Mouse (Mus musculus) stomach, embryonic 14.5 days (tissue): ENCODE measurements around the gene Olfr639. TPM values are rescaled to one million over a fixed set of nuclear protein-coding genes. Genes with fewer than 3 reads are reported as not detected.

Experiments used
- ATAC-seq: fragments of 200-750 bp; cut with Nextera tagmentation; 2 replicates; pipeline ENCODE4 v1.8.0; 2017; ENCODE audit warnings: low read depth, moderate TSS enrichment; ENCODE audit not compliant: insufficient number of reproducible peaks, insufficient read depth, low FRiP score
- H3K27ac ChIP-seq: fragments of 300-500 bp; sonication (generic); 2 replicates; pipeline ENCODE4 v1.5.1; 2014; ENCODE audit warnings: mild to moderate bottlenecking, low read length, moderate library complexity, mixed read lengths
- H3K27me3 ChIP-seq: fragments of 300-500 bp; sonication (generic); 2 replicates; pipeline ENCODE4 v1.6.1; 2014; ENCODE audit warnings: low read length, control low read depth, mixed read lengths; ENCODE audit not compliant: control insufficient read depth, insufficient read depth
- H3K36me3 ChIP-seq: fragments of 300-500 bp; sonication (generic); 2 replicates; pipeline ENCODE4 v1.6.1; 2014; ENCODE audit warnings: mild to moderate bottlenecking, control low read depth, low read length, moderate library complexity, mixed read lengths; ENCODE audit not compliant: control insufficient read depth, insufficient read depth
- H3K4me1 ChIP-seq: fragments of 300-500 bp; sonication (generic); 2 replicates; pipeline ENCODE4 v1.6.1; 2014; ENCODE audit warnings: low read length, control low read depth, mixed read lengths; ENCODE audit not compliant: control insufficient read depth, insufficient read depth
- H3K4me2 ChIP-seq: fragments of 300-500 bp; sonication (generic); replicated peaks from 2 replicates; pipeline ENCODE4 v1.6.1; 2014; ENCODE audit warnings: low read depth, low read length, control low read depth
- H3K4me3 ChIP-seq: fragments of 300-500 bp; sonication (generic); 2 replicates; pipeline ENCODE4 v1.5.1; 2014; ENCODE audit warnings: low read depth, low read length, control low read depth
- H3K9ac ChIP-seq: fragments of 300-500 bp; sonication (generic); replicated peaks from 2 replicates; pipeline ENCODE4 v1.6.1; 2014; ENCODE audit warnings: low read depth, mild to moderate bottlenecking, control low read depth, low read length, moderate library complexity, mixed read lengths
- H3K9me3 ChIP-seq: fragments of 300-500 bp; sonication (generic); 2 replicates; pipeline ENCODE4 v1.6.1; 2016; ENCODE audit warnings: low read depth, low read length, control low read depth; ENCODE audit not compliant: control insufficient read depth
- WGBS: fragments of 180-500 bp; shearing (Covaris S2); extraction: QIAGEN DNeasy Blood & Tissue Kit; methylation state at CpG from one replicate; pipeline ENCODE4 v1.1.7; 2014; 5-methylcytosine and 5-hydroxymethylcytosine counted together
- polyA plus RNA-seq: library from polyadenylated mRNA; unstranded; fragments of >200 nt; fragmentation: Nextera tagmentation; extraction: Ambion mirVana; gene quantifications from 2 replicates; pipeline ENCODE4 v1.2.1, GENCODE M21; 2014

Gene Olfr639
- polyA plus RNA-seq, result 0.03 TPM in 1 of 2 replicates, not detected in the other

DNA sequence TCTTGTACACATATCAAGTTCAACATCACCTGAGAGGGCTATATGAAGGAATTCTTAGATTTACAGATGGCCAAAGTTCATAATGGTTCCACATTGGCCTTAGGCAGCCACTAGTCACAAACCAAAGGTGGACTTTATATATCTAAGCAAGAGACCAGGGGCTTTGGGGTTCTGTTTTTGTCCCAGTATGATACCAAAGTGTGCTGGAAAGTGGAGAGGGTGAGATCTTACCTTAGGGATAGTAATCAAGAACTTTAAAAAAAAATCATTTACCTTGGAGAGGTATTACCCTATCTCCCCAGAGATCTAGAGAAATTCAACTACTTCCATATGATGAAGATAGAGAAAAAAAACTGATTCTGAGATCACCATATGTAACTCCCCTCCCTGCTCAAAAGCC is at the start of gene Olfr639:
Olfr639 (minus strand) TSS at position 101 of the 400 bp plus-strand sequence.
- Histone ChIP-seq H3K9ac (no peak within 1 kb of the TSS), H3K27ac (no peak within 1 kb of the TSS), H3K4me3 (no peak within 1 kb of the TSS), H3K4me1 (no peaks in the 10 kb centered on the region), H3K9me3 (no peaks in the 10 kb centered on the region), H3K27me3 (no peaks in the 10 kb centered on the region), H3K4me2 (no peak within 1 kb of the TSS), H3K36me3 (no peaks in the 10 kb centered on the region)
- ATAC-seq, result no peak

DNA sequence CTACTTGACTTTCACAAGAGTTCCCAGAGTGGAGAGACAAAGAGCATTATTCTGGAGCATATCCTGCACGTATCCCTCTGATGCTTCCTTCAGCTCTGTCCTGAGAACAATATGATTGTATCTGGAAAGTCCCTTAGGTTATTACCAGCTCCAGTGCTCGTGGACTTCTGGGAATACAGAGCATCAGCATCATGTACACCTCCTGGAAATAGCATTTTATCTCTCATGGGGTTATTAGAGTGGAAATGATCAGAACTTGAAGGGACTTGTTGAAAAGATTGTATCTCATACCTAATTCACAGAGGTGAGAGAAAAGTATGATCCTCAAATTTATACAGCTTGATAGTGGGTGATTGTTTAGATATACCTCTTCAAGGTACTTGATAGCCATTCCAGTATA is 44.2 kb upstream of the Olfr639 start, which contains the start of gene 4930516K23Rik:
4930516K23Rik (minus strand) TSS at position 101 of the 400 bp plus-strand sequence.
- H3K4me1 ChIP-seq, result no peaks in the 10 kb centered on the region
- no peak within 1 kb of the TSS for H3K4me2 ChIP-seq
- no peak within 1 kb of the TSS for H3K9ac ChIP-seq
- 56% methylated on average over 2 of the region's 2 CpGs for WGBS
- ATAC-seq, result no peak
- H3K27me3 ChIP-seq, result no peaks in the 10 kb centered on the region
- no peaks in the 10 kb centered on the region for H3K36me3 ChIP-seq
- no peak within 1 kb of the TSS for H3K4me3 ChIP-seq
- no peaks in the 10 kb centered on the region for H3K9me3 ChIP-seq
- no peak within 1 kb of the TSS for H3K27ac ChIP-seq

DNA sequence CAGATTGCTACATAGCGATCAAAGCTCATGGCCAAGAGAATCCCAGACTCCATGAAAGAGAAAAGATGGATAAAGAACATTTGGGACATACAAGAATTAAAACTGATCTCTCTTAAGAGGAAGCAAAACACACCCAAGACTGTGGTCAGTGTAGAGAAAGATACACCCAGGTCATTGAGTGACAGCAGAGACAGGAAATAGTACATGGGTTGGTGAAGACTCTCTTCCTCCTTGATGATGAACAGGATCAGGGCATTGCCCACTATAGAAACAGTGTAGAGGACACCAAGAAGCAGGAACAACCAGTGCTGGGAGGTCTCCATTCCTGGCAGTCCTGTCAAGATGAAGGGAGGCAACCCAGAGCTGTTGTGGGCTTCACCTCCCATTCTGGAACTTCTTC is 42.1 kb upstream of the Olfr639 start:
- Histone ChIP-seq H3K36me3 (no peaks in the 10 kb centered on the region), H3K4me2 (no peak overlapping the region), H3K9me3 (no peaks in the 10 kb centered on the region), H3K4me1 (no peaks in the 10 kb centered on the region), H3K27me3 (no peaks in the 10 kb centered on the region), H3K4me3 (no peak overlapping the region), H3K9ac (no peak overlapping the region), H3K27ac (no peak overlapping the region)
- 100% methylated on average over 1 of the region's 1 CpGs for WGBS
- ATAC-seq, result no peak

DNA sequence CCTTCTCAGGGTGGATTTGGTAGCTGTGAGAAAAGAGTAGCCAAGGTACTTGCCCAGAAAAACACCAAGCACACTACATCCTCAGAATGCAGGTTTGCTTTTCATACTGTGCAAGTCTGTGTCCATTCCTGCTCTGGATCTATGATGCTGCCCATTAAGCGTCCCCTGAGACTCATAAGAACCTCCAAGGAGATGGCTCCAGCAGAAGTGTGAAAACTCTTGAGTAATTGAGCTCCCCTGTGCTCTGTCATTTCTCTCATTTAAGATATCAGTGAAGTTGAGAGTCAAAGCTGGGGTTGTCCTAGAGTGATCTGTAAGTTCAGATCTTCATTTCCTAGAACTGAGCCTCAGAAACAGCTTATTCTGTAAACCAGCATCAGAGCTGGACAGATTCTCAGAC is 35.5 kb upstream of the Olfr639 start, which contains the start of gene Olfr642:
Olfr642 (minus strand) TSS at position 101 of the 400 bp plus-strand sequence.
- H3K4me2 ChIP-seq, result no peak within 1 kb of the TSS
- H3K27ac ChIP-seq, result no peak within 1 kb of the TSS
- H3K4me1 ChIP-seq, result no peaks in the 10 kb centered on the region
- no peaks in the 10 kb centered on the region for H3K36me3 ChIP-seq
- WGBS, result 74% methylated on average over 1 of the region's 1 CpGs
- ATAC-seq, result no peak
- H3K9me3 ChIP-seq, result no peaks in the 10 kb centered on the region
- H3K4me3 ChIP-seq, result no peak within 1 kb of the TSS
- no peak within 1 kb of the TSS for H3K9ac ChIP-seq
- no peaks in the 10 kb centered on the region for H3K27me3 ChIP-seq

DNA sequence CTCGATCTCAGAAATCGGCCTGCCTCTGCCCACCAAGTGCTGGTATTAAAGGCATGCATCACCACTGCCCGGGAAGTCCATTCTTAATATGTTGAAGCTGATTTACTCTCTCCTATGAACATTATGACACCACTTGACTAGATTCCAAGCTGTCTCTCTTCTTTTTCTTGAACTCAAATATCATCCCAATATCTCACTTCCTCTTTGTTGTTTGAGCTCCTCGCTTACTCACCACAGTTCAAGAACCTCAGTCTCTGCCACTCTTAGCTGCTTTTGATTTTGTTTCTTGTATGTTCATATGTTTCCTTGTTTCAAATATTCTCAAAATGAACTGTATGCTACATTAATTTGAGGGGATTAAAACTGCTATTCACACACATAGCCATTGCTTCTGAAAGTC is 33.6 kb upstream of the Olfr639 start:
- Histone ChIP-seq H3K4me1 (no peaks in the 10 kb centered on the region), H3K4me2 (no peak overlapping the region), H3K9me3 (no peaks in the 10 kb centered on the region), H3K36me3 (no peaks in the 10 kb centered on the region), H3K27ac (no peak overlapping the region), H3K4me3 (no peak overlapping the region), H3K9ac (no peak overlapping the region), H3K27me3 (no peaks in the 10 kb centered on the region)
- no peak for ATAC-seq
- WGBS, result 94% methylated on average over 4 of the region's 4 CpGs

DNA sequence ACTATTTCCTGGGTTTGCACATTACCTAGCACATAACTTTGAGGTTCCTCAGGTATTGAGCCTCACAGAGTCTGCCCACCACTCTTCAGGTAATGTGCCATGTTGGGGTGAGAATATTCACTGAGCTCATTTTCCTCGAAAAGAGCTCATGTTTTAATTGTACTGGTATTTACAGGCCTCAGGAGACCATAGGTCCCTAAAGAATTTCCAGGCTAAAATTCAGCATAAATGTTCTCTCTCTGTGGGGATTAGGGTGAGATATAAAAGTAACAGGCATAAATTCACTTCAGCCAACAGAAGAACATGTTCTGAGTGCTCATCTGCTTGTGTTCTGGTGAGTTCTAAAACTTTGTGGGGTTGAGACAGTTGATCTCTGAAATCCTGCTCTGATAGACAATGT is 18.0 kb upstream of the Olfr639 start, which contains the start of gene Olfr641:
Olfr641 (plus strand) TSS at position 301 of the 400 bp plus-strand sequence.
- no peak within 1 kb of the TSS for H3K27ac ChIP-seq
- H3K4me2 ChIP-seq, result no peak within 1 kb of the TSS
- no peaks in the 10 kb centered on the region for H3K27me3 ChIP-seq
- no peak for ATAC-seq
- no peak within 1 kb of the TSS for H3K4me3 ChIP-seq
- H3K9ac ChIP-seq, result no peak within 1 kb of the TSS
- H3K4me1 ChIP-seq, result no peaks in the 10 kb centered on the region
- H3K36me3 ChIP-seq, result no peaks in the 10 kb centered on the region
- 63% methylated on average over 1 of the region's 1 CpGs for WGBS
- no peaks in the 10 kb centered on the region for H3K9me3 ChIP-seq

DNA sequence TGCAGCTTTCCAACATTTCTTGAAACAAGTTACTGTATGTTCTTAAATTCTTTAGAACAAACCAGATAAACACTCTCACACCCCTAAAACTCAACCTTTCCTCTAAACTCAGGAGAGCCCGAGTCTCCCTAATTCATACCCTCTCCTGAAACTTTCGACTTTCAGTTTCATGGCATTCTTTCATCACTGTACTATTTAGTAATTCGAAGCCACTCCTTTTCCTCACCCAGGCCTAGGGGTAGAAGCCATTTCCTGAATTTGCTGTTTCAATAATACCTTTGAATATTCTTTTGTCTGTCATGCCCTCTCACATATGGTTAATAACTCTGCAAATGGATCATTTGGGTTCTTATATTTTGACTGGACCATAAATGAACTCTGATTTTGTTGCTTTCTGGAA is 9.9 kb upstream of the Olfr639 start:
- no peak for ATAC-seq
- Histone ChIP-seq H3K27ac (no peak overlapping the region), H3K27me3 (no peaks in the 10 kb centered on the region), H3K9me3 (no peaks in the 10 kb centered on the region), H3K4me1 (no peaks in the 10 kb centered on the region), H3K36me3 (no peaks in the 10 kb centered on the region), H3K4me3 (no peak overlapping the region), H3K4me2 (no peak overlapping the region), H3K9ac (no peak overlapping the region)
- WGBS, result 84% methylated on average over 3 of the region's 3 CpGs

DNA sequence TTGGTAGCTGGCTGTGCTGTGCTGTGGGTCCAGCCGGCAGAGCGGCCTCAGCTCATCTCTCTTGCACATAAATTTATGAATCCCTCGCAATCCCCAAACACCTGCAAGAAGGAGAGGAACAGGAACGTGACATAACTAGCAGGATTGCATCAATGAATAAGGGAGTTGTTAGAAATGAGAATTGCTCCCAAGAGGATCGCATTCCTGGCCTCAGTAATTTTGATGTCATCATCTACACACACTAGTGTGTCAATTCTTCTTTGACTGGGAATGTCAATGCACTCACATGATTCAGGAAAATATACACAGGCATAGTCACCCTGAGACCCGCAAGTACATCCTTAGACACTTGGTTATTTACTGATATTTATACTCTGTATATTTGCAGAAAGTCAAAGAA is 8.4 kb upstream of the Olfr639 start, which contains the start of gene Olfr640:
Olfr640 (minus strand) TSS at position 101 of the 400 bp plus-strand sequence.
- no peak within 1 kb of the TSS for H3K9ac ChIP-seq
- WGBS, result 82% methylated on average over 6 of the region's 6 CpGs
- no peaks in the 10 kb centered on the region for H3K4me1 ChIP-seq
- no peak for ATAC-seq
- no peak within 1 kb of the TSS for H3K4me3 ChIP-seq
- no peaks in the 10 kb centered on the region for H3K36me3 ChIP-seq
- H3K4me2 ChIP-seq, result no peak within 1 kb of the TSS
- no peak within 1 kb of the TSS for H3K27ac ChIP-seq
- H3K27me3 ChIP-seq, result no peaks in the 10 kb centered on the region
- H3K9me3 ChIP-seq, result no peaks in the 10 kb centered on the region

DNA sequence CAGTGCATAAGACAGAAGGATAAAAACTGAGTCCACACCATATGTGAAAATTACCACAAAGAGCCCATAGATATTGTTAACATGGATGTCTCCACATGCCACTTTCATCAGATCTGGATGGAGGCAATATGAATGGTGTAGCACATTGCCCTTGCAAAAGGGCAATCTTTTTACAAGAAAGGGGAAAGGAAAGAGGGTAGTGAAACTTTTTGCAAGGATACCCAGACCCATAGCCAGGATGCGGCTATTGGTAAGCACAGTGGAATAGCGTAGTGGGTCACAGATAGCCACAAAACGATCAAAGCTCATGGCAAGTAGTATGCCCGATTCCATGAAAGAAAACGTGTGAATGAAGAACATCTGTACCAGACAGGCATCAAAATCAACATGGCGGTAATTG is 4.5 kb upstream of the Olfr639 start:
- H3K9ac ChIP-seq, result no peak overlapping the region
- no peaks in the 10 kb centered on the region for H3K9me3 ChIP-seq
- no peak for ATAC-seq
- 94% methylated on average over 6 of the region's 6 CpGs for WGBS
- H3K4me1 ChIP-seq, result no peaks in the 10 kb centered on the region
- H3K27ac ChIP-seq, result no peak overlapping the region
- H3K27me3 ChIP-seq, result no peaks in the 10 kb centered on the region
- no peaks in the 10 kb centered on the region for H3K36me3 ChIP-seq
- no peak overlapping the region for H3K4me2 ChIP-seq
- no peak overlapping the region for H3K4me3 ChIP-seq
